Mouse (Mus musculus) layer of hippocampus, adult 9-11 months (tissue): ENCODE results near the gene Mroh3.

Source experiments
- DNase-seq: peaks from one replicate; pipeline ENCODE4 v3.0.0; 2022

Gene Mroh3

GRCm38 (mm10) chr1:136156304-136156703 lies 56.3 kb downstream of the Mroh3 start:
- DNase-seq: no peak

DNA sequence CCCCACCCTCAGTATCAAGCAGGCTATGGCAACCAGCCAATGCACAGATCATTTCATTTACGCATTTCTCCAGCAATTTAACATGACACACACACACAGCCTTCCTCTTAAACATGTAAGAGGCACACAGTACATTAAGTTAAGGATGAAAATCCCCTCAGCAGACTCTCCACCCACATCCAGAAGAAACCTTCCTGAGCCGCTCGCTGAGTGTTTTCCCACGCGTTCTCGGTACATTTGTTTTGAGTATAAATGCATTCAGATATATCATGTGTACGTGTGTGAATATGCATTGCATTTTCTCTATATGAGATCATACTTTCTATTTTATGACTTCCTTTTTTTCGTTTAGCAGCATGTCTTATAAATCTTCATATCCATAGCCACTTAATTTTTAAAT lies 61.3 kb downstream of the Mroh3 start:
- DNase-seq: no peak

- no peak for DNase-seq
These were observed 62.9 kb downstream of the Mroh3 start for GRCm38 (mm10) chr1:136149702-136150101.

DNA sequence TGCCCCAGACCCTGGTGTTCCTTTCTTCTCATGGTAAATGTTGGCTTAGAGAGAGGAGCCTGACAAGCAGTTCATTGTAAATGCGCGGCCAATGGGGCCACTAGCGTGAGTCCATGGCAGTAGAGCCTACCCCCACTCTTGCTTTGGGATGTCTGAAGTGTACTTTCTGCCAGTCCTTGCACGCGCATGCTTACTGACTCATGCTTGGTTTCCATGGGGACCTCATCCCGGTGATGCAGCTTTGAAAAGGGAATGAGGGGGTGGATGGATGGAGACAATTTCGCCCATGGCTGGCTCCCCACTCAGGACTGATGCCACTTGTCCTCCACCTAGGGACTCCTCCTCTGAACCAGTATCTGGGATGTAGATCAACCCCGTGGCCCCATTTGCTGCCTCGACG lies 69.1 kb downstream of the Mroh3 start:
- peak; percentile 82 for DNase-seq

- DNase-seq: peak; percentile 88
These were observed 70.3 kb downstream of the Mroh3 start for GRCm38 (mm10) chr1:136142336-136142735.

DNA sequence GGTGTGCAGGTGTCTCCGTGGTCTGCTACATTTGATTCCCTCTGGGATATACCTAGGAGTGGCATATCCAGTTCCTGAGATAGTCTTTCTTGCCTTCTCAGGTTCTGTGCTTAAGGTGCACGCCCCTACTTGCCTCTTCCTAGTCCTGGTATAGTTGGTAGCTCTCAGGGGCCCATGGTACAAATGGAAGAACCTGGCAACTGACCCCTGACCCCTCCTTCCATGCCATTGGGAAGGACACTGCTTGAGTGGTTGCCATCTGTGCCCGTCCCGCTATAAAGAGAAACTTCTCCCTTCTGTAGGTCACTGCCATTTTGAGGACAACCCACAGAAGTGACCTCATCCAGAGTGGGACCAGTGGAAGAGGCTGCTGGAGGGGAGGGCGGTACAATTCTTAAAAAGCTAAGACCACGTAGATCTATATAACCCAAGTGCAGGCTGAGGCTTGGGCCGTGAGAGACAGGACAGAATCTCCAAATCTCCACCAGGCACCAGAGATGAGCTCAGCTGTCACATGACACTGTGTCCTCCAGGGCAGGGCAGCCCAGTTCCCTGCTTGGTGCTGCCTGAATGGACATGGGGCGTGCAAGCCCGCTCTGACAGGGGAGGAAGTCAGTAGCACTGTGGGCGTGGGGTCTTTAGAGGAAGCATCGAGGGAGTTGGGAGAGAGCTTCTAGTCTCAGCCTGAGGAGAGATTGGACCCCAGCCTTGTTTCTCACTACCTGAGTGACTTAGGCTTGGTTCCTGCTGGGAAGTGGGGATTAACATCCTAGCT lies 71.3 kb downstream of the Mroh3 start:
- DNase-seq: peak; percentile 90

DNA sequence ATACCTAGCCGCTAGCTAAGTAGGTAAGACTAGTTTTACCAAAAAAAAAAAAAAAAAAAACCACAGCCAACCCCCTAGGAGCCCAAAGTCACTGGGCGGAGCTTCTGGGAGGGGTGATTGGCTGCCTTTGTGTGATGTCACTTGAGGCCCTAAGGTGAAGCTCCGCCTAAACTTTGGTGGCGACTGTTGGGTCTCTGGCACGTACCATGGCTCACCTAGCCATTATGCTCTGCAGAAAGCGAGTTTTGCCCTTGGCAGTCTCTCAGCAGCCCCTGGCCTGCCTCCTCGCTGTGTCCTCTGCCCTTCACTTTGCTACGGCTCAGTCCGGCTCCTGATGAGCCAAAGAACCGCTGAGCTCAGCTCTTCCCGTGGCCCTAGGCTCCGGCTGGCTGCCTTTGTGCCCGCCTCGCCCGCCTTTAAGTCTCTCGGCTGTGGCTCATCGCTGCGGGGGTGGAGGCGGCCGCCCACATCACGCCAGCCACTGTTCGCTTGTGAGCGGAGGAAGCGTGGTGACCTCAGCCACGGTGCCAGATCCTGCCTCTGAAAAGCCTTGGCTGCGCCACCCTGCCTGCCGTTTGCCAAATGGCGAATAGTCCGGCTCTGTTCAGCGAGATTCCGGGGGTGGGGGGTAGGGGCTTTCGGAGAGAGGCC lies 72.5 kb downstream of the Mroh3 start:
- DNase-seq: peak; percentile 94

DNA sequence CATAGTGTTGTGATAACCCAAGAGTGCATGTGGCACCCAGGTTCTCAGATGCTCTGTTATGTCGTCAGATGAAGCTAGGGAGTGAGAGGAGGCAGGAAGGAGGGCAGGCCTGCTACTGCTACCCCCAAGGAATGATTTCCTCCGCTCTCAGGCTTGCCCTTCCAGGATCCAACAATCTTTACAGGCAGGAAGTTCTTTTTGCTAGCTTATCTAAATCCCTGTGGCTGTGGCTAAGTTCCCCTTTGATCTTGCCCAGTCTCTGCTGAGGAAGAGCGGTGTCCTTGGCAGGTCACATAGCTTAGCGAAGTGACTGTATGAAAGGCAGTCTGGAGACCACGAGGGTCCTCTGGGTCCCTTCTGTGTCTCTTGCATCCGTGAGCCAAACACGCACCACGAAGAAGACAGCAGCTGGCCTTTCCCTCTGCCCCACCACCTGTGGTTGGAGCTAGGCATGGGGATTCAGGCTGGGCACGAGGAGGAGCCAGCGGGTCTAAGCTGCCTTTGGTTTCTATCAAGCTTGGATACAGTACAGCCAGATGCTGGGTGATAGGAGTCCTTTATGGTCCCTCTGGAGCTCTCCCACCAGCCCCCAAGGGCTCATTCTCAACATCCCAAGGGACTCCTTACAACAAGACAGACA lies 74.3 kb downstream of the Mroh3 start:
- DNase-seq: no peak

- DNase-seq: no peak
These were observed 75.1 kb downstream of the Mroh3 start for GRCm38 (mm10) chr1:136137575-136137974.

- no peak for DNase-seq
These were observed 75.5 kb downstream of the Mroh3 start for GRCm38 (mm10) chr1:136137071-136137531.

DNA sequence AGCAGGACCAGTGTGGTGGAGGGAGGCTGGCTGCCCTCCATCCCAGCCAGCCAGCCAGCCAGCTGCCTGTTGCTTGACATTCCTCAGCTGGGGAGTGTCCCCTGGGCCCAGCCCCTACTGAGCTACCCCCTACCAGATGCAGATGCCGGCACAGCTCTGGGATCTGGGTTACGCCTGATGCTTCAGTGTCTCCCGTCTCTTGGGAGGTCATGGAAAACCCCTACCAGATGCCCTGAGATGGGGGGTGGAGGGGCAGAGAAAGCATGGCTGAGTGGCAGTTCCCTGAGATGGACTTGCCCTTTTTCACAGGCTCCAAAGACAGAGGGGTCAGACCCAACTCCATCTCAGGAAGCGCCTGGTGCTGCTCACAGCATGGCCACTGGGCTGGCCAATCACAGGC lies 76.1 kb downstream of the Mroh3 start:
- no peak for DNase-seq

DNA sequence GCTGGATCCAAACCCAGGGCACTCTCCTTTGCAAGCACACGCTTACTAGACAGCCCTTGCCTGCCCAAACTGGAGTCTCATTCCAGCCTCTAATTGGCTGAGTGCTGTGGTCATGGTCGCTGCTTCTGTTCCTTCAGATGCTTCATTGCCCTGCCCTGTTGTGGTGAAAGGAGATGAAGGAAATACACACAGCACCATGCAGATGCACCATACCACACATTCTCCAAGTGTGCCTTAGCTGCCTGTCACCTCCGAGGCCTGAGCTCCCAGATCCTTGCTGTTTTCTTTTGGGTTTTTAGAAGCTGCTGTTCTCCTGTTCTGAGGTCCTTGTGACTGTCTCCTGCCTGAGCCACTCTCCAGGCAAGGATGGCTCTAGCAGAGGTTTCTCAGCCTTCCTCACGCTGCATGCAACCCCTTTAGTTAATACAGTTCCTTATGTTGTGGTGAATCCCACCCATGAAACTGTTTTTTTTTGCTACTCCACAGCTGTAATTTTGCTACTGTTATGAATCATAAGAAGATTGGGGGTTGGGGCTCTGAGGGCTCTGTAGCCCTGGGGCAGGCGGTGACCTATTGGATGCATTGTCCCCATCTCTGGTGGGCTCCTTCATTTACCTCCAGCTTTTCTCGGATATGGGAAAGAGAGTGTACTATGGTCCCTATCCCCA lies 76.7 kb downstream of the Mroh3 start:
- DNase-seq: no peak

GRCm38 (mm10) chr1:136135046-136135445 lies 77.6 kb downstream of the Mroh3 start:
- peak; percentile 66 for DNase-seq

GRCm38 (mm10) chr1:136134547-136134946 lies 78.1 kb downstream of the Mroh3 start:
- DNase-seq: no peak

- DNase-seq: no peak
These were observed 78.9 kb downstream of the Mroh3 start for GRCm38 (mm10) chr1:136133570-136134240.

DNA sequence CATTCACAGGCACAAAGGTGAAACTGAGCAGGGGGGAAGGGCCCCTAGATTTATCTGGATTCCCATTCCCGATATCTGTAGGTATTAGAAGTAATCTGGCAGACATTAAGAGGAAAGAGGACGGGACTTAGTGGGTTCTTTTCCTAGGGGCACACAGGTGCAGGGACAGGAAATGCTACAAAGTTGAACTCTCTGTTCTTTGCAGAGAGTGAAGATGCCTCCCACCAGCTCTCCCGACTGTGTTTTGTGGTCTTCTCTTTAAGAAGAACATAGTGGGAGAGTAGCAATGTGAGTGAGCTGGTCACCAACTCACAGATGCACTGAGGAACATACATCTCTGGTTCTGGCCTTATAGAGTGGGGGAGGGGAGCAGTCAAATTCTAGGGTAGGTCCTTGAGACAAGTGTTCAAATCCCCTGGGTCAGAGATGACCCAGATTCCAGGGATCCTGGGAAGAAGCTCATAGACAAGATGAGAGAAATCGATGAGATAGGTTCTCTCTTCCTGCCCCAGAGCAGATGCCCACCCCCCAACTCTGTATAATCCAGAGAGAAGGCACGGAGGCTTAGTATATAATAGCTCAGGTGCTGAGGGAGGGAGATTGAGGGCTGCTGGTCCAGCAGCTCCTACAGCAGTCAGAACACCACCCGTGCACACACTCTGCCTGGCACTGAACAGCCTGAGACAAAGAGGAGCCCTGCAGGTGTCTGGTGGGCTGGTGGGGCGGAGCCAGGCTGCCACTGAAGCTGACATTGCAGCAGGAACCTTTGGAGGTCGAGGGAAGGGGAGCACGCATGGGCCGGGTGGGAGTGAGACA lies 80.0 kb downstream of the Mroh3 start:
- no peak for DNase-seq
